Mouse (Mus musculus): ENCODE measurements around the gene Scrn2. TPM values are rescaled to one million over a fixed set of nuclear protein-coding genes. Genes with fewer than 3 reads are reported as not detected.

Scrn2 gene
- polyA plus RNA-seq, 1 experiment from 2014 or later, result 22.7 TPM

Small RNA genes within 50 kb of the gene (microRNA-seq; reads per million reads assigned to microRNA genes)
- gene Mir8103, result 0.82 reads per million

Other genes with a start within 250 kb of the Scrn2 start
- 89.3 and 101 TPM in 2 replicates for gene Cbx1, start 240.8 kb upstream of the Scrn2 start, polyA plus RNA-seq (2015; fragmentation: Nextera tagmentation; extraction: Ambion mirVana)
- gene Nfe2l1, start 200.0 kb upstream of the Scrn2 start, polyA plus RNA-seq (2015; fragmentation: Nextera tagmentation; extraction: Ambion mirVana), result 75.6 and 81.1 TPM in 2 replicates
- 203 and 213 TPM in 2 replicates for gene Copz2, start 180.1 kb upstream of the Scrn2 start, polyA plus RNA-seq (2015; fragmentation: Nextera tagmentation; extraction: Ambion mirVana)
- gene Cdk5rap3, start 113.4 kb upstream of the Scrn2 start, polyA plus RNA-seq (2015; fragmentation: Nextera tagmentation; extraction: Ambion mirVana), result 76.2 and 87.4 TPM in 2 replicates
- 3.4 and 3.6 TPM in 2 replicates for gene Prr15l, start 101.8 kb upstream of the Scrn2 start, polyA plus RNA-seq (2015; fragmentation: Nextera tagmentation; extraction: Ambion mirVana)
- 33.6 and 37.6 TPM in 2 replicates for gene Pnpo, start 86.0 kb upstream of the Scrn2 start, polyA plus RNA-seq (2015; fragmentation: Nextera tagmentation; extraction: Ambion mirVana)
- gene Sp2, start 47.0 kb upstream of the Scrn2 start, polyA plus RNA-seq (2015; fragmentation: Nextera tagmentation; extraction: Ambion mirVana), result 15.1 and 16.8 TPM in 2 replicates
- 27.1 and 30.4 TPM in 2 replicates for gene Sp6, start 16.5 kb upstream of the Scrn2 start, polyA plus RNA-seq (2015; fragmentation: Nextera tagmentation; extraction: Ambion mirVana)
- gene Lrrc46, start 11.5 kb downstream of the Scrn2 start, polyA plus RNA-seq (2015; fragmentation: Nextera tagmentation; extraction: Ambion mirVana), result 0.54 and 0.65 TPM in 2 replicates
- 79.5 and 84.7 TPM in 2 replicates for gene Mrpl10, start 11.6 kb downstream of the Scrn2 start, polyA plus RNA-seq (2015; fragmentation: Nextera tagmentation; extraction: Ambion mirVana)
- 8.9 and 9.9 TPM in 2 replicates for gene Osbpl7, start 20.7 kb downstream of the Scrn2 start, polyA plus RNA-seq (2015; fragmentation: Nextera tagmentation; extraction: Ambion mirVana)
- gene Tbx21, start 85.4 kb downstream of the Scrn2 start, polyA plus RNA-seq (2015; fragmentation: Nextera tagmentation; extraction: Ambion mirVana), result 0.14 TPM in 1 of 2 replicates, not detected in the other
- gene Tbkbp1, start 121.6 kb downstream of the Scrn2 start, polyA plus RNA-seq (2015; fragmentation: Nextera tagmentation; extraction: Ambion mirVana), result 6.8 and 7.8 TPM in 2 replicates
- gene Kpnb1, start 157.9 kb downstream of the Scrn2 start, polyA plus RNA-seq (2015; fragmentation: Nextera tagmentation; extraction: Ambion mirVana), result 42.7 and 44.3 TPM in 2 replicates